Mouse (Mus musculus) effector memory CD4-positive, alpha-beta T cell, adult 7 months (primary cell): ENCODE results near the gene Kctd7. TPM values are rescaled to one million over a fixed set of nuclear protein-coding genes. Genes with fewer than 3 reads are reported as not detected.

Source experiments
- polyA plus RNA-seq: library from polyadenylated mRNA; unstranded; fragments of 100-300 nt; shearing (Covaris generic); gene quantifications from one replicate; pipeline ENCODE4 v1.2.1, GENCODE M21; 2017

Gene Kctd7
- polyA plus RNA-seq, result 0.76 TPM

GRCm38 (mm10) chr5:130144334-130145312, at the start of gene Kctd7:
Kctd7 (plus strand) TSS chr5:130144861.

GRCm38 (mm10) chr5:130171423-130171954, 26.8 kb downstream of the Kctd7 start, which contains the start of gene Rabgef1:
Rabgef1 (plus strand) TSS chr5:130171798.

Other genes starting within 250 kb of the Kctd7 start
- gene Zbed5, start 249.1 kb upstream of the Kctd7 start, polyA plus RNA-seq, result 0.23 TPM
- gene Phkg1, start 246.3 kb upstream of the Kctd7 start, polyA plus RNA-seq, result 0.17 TPM
- gene Nupr1l, start 236.3 kb upstream of the Kctd7 start, polyA plus RNA-seq, result 1.1 TPM
- 13.8 TPM for gene Vkorc1l1, start 202.9 kb upstream of the Kctd7 start, polyA plus RNA-seq
- gene Gusb, start 141.8 kb upstream of the Kctd7 start, polyA plus RNA-seq, result 18.6 TPM
- gene Asl, start 115.6 kb upstream of the Kctd7 start, polyA plus RNA-seq, result 41.9 TPM
- gene Crcp, start 115.6 kb upstream of the Kctd7 start, polyA plus RNA-seq, result 27.5 TPM
- gene Tpst1, start 71.5 kb upstream of the Kctd7 start, polyA plus RNA-seq, result 5.9 TPM
- 47.6 TPM for gene Rabgef1, start 26.9 kb downstream of the Kctd7 start, polyA plus RNA-seq
- gene Tmem248, start 72.2 kb downstream of the Kctd7 start, polyA plus RNA-seq, result 109 TPM
- gene Sbds, start 110.7 kb downstream of the Kctd7 start, polyA plus RNA-seq, result 168 TPM
- gene Tyw1, start 110.8 kb downstream of the Kctd7 start, polyA plus RNA-seq, result 22.2 TPM
- gene Caln1, start 224.6 kb downstream of the Kctd7 start, polyA plus RNA-seq, result 0.54 TPM
- not detected for gene A330070K13Rik, start 239.8 kb downstream of the Kctd7 start, polyA plus RNA-seq